Mouse (Mus musculus) embryonic fibroblast, embryonic 13.5 days (primary cell): Measurements from ENCODE around the gene Mcf2l. TPM values are rescaled to one million over a fixed set of nuclear protein-coding genes. Genes with fewer than 3 reads are reported as not detected.

Source experiments
- H3K27ac ChIP-seq: 2 replicates; pipeline ENCODE4 v1.5.1; 2012; ENCODE audit warnings: low read length, control low read depth, inconsistent platforms; ENCODE audit not compliant: insufficient read depth
- H3K4me1 ChIP-seq: 2 replicates; pipeline ENCODE4 v1.6.1; 2011; ENCODE audit warnings: low read length; ENCODE audit not compliant: control insufficient read depth, insufficient read depth
- H3K4me3 ChIP-seq: 2 replicates; pipeline ENCODE4 v1.5.1; 2011; ENCODE audit warnings: mild to moderate bottlenecking, control low read depth, low read length; ENCODE audit not compliant: insufficient read depth
- CTCF ChIP-seq: IDR thresholded peaks from 2 replicates; pipeline ENCODE4 v1.5.1; 2011; ENCODE audit warnings: mild to moderate bottlenecking, control low read depth, low read length, moderate library complexity, borderline replicate concordance; ENCODE audit not compliant: insufficient read depth
- POLR2A ChIP-seq: IDR thresholded peaks from 2 replicates; pipeline ENCODE4 v1.6.1; 2011; ENCODE audit warnings: low read depth, mild to moderate bottlenecking, control low read depth, low read length, moderate library complexity
- polyA plus RNA-seq: library from polyadenylated mRNA; stranded (reverse); fragments of >200 nt; gene quantifications from 2 replicates; pipeline ENCODE4 v1.2.4, GENCODE M21; 2011; ENCODE audit warnings: low read depth; ENCODE audit not compliant: missing spikeins, insufficient read length

Gene Mcf2l
- polyA plus RNA-seq, 1 experiment, result 3.0 TPM

- TF ChIP-seq POLR2A, result no peak
- no peak for TF ChIP-seq CTCF
- Histone ChIP-seq H3K27ac (no peak overlapping the region), H3K4me1 (no peaks in the 10 kb centered on the region), H3K4me3 (no peak overlapping the region)
Observed at GRCm38 (mm10) chr8:12947604-12948573, 74.3 kb downstream of the Mcf2l start.

- TF ChIP-seq POLR2A (no peak), CTCF (no peak)
- H3K4me3 ChIP-seq, result no peak overlapping the region
- H3K4me1 ChIP-seq, result no peaks in the 10 kb centered on the region
- H3K27ac ChIP-seq, result no peak overlapping the region
Observed at GRCm38 (mm10) chr8:12948574-12948961, 75.0 kb downstream of the Mcf2l start.

GRCm38 (mm10) chr8:12951051-12951630 is 77.5 kb downstream of the Mcf2l start:
- Histone ChIP-seq H3K27ac (no peak overlapping the region), H3K4me3 (no peak overlapping the region), H3K4me1 (no peaks in the 10 kb centered on the region)
- no peak for TF ChIP-seq POLR2A
- no peak for TF ChIP-seq CTCF

GRCm38 (mm10) chr8:12952699-12953098 is 79.1 kb downstream of the Mcf2l start:
- Histone ChIP-seq H3K27ac (no peak overlapping the region), H3K4me1 (no peaks in the 10 kb centered on the region), H3K4me3 (no peak overlapping the region)
- TF ChIP-seq POLR2A (no peak), CTCF (no peak)

- TF ChIP-seq POLR2A (no peak), CTCF (no peak)
- no peak overlapping the region for H3K4me3 ChIP-seq
- H3K27ac ChIP-seq, result no peak overlapping the region
- H3K4me1 ChIP-seq, result no peaks in the 10 kb centered on the region
Observed at GRCm38 (mm10) chr8:12955362-12955879, 81.8 kb downstream of the Mcf2l start.

- H3K4me1 ChIP-seq, result no peaks in the 10 kb centered on the region
- TF ChIP-seq POLR2A, result no peak
- no peak for TF ChIP-seq CTCF
- H3K27ac ChIP-seq, result no peak overlapping the region
- no peak overlapping the region for H3K4me3 ChIP-seq
Observed at GRCm38 (mm10) chr8:12955880-12956279, 82.3 kb downstream of the Mcf2l start.

- Histone ChIP-seq H3K27ac (no peak overlapping the region), H3K4me3 (no peak overlapping the region), H3K4me1 (no peaks in the 10 kb centered on the region)
- no peak for TF ChIP-seq CTCF
- TF ChIP-seq POLR2A, result no peak
Observed at GRCm38 (mm10) chr8:12956941-12957340, 83.3 kb downstream of the Mcf2l start.

- no peak overlapping the region for H3K27ac ChIP-seq
- no peak for TF ChIP-seq CTCF
- TF ChIP-seq POLR2A, result no peak
- H3K4me3 ChIP-seq, result no peak overlapping the region
- H3K4me1 ChIP-seq, result no peaks in the 10 kb centered on the region
Observed at GRCm38 (mm10) chr8:12957419-12957818, 83.8 kb downstream of the Mcf2l start.

GRCm38 (mm10) chr8:12960609-12961008 is 87.0 kb downstream of the Mcf2l start:
- TF ChIP-seq POLR2A, result no peak
- no peak for TF ChIP-seq CTCF
- Histone ChIP-seq H3K27ac (no peak overlapping the region), H3K4me3 (no peak overlapping the region), H3K4me1 (no peaks in the 10 kb centered on the region)

- no peak overlapping the region for H3K4me3 ChIP-seq
- TF ChIP-seq CTCF (no peak), POLR2A (no peak)
- H3K4me1 ChIP-seq, result no peaks in the 10 kb centered on the region
- H3K27ac ChIP-seq, result no peak overlapping the region
Observed at GRCm38 (mm10) chr8:12961211-12961610, 87.6 kb downstream of the Mcf2l start.
